Mouse (Mus musculus): Measurements from ENCODE around the gene Chst12. TPM values are rescaled to one million over a fixed set of nuclear protein-coding genes. Genes with fewer than 3 reads are reported as not detected.

Gene Chst12
- polyA plus RNA-seq, 1 experiment from 2014 or later: 8.8 TPM

DNA sequence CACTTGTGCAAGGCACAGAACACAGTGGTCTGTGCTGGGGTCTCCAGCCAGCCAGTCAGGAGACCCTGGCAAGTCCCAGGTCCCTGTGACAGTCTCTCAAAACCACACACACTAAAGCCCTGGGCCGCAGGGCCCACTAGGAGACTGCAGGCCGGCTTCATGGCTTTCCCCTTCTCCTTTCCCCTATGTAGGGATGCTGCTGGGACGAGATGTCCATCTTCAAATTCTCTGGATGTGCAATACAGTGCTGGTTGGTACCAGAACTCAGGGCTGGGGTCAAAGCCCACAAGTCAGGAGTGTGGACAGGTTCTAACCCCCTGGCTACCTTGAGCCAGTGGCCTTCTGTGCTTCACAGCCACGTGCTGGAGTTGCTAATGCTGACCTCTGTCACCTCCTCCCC lies 60.9 kb downstream of the Chst12 start:
- H3K27me3 ChIP-seq: no peaks in the 10 kb centered on the region
- no peaks in the 10 kb centered on the region for H3K36me3 ChIP-seq (ENCODE audit: poor library complexity, severe bottlenecking)
- no peak overlapping the region for H3K27ac ChIP-seq
- ATAC-seq: no peak
- 80% methylated on average over 4 of the region's 4 CpGs for WGBS
- H3K9me3 ChIP-seq (replicated peaks): no peaks in the 10 kb centered on the region
- H3K4me2 ChIP-seq: no peak overlapping the region
- H3K9ac ChIP-seq: no peak overlapping the region
- H3K4me3 ChIP-seq: no peak overlapping the region
- peaks cover 39% of the 10 kb centered on the region for H3K4me1 ChIP-seq

DNA sequence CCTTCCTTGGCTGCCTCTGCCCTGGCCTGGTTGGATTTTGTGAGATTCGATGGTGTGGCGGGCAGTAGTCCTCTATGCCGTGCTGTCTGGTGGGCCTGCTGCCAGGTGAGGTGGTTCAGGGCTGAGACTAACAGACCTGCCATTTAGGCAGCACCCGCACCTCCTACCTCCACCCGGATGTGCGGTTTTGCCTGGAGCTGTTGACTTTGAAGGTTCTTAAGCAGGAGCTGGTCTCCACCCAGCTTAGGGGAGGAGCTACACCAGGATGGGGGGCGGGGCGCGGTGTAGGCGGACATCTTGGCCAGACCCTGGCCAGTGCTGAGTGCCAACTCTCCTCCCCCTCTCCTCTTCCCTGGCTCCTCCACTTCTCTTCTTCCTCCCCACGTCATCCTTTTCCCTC lies 62.0 kb downstream of the Chst12 start:
- 47% methylated on average over 11 of the region's 11 CpGs for WGBS

DNA sequence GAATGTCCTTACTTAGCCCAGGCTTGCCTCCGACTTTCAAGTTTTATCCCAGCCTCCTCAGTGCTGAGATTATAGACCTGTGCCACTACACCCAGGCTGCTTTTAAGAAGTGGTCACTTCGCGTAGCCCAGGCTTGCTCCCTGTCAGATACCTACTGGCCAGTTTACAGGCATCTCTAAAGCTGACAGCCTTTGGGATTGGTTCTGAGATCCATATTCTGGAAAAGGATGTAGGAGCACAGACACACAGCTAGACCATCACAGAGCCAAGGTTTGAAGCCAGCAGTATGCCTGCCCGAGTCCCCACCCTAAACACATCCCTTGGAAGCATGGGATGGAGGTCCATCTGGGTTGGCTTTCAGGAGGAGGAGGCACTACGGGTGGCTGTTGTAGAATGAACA lies 62.4 kb downstream of the Chst12 start:
- H3K27me3 ChIP-seq: no peaks in the 10 kb centered on the region
- ATAC-seq: no peak
- H3K4me1 ChIP-seq: peaks cover 43% of the 10 kb centered on the region
- 92% methylated on average over 5 of the region's 5 CpGs for WGBS
- H3K4me3 ChIP-seq: no peak overlapping the region
- no peak overlapping the region for H3K4me2 ChIP-seq
- no peak overlapping the region for H3K9ac ChIP-seq
- H3K9me3 ChIP-seq (replicated peaks): no peaks in the 10 kb centered on the region
- H3K36me3 ChIP-seq (ENCODE audit: poor library complexity, severe bottlenecking): no peaks in the 10 kb centered on the region
- 0 out of 2 replicates have a peak overlapping the region, but pooled peaks have one; percentile 31 for H3K27ac ChIP-seq

More for the DNA sequence above, 62.0 kb downstream of the Chst12 start:
- H3K27me3 ChIP-seq: no peaks in the 10 kb centered on the region
- H3K4me3 ChIP-seq: no peak overlapping the region
- peaks cover 43% of the 10 kb centered on the region for H3K4me1 ChIP-seq
- no peaks in the 10 kb centered on the region for H3K36me3 ChIP-seq (ENCODE audit: poor library complexity, severe bottlenecking)
- H3K9ac ChIP-seq: no peak overlapping the region
- no peaks in the 10 kb centered on the region for H3K9me3 ChIP-seq (replicated peaks)
- ATAC-seq: no peak
- no peak overlapping the region for H3K27ac ChIP-seq
- no peak overlapping the region for H3K4me2 ChIP-seq

DNA sequence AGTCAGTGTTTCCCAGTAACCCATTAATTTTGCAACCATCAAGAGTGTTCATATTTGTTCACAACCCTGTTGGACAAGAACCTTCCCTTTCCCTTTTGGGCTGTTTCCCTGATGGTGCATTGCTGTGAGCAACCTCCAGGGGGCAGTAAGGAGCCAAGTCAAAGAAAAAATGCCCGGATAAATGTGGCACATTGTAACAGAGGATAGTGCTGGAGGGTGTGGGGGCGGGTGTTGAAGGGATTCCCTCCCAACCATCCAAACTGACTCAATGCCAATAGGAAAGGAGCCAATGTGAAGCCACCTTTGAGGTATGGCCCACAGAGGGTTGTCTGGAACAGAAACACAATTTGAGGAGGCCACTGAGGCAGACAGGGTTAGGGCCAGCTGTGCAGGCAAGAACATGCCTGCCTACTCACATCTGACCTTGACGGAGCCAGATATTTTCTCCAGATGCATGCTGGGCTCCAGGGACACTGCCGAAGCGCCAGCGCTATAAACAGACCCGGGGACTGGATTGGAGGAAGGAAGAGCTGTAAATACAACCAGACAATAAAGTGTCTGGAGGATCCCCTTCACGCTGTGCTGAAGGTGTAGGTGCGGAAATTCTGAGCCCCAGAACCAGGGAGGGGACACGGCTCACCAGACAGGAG lies 63.1 kb downstream of the Chst12 start:
- Histone ChIP-seq H3K4me3 (no peak overlapping the region), H3K27me3 (no peaks in the 10 kb centered on the region), H3K4me1 (peaks cover 43% of the 10 kb centered on the region), H3K36me3 (ENCODE audit: poor library complexity, severe bottlenecking) (no peaks in the 10 kb centered on the region), H3K9me3 (replicated peaks) (no peaks in the 10 kb centered on the region), H3K9ac (peak overlapping the region; percentile 9; the same call in 1 of the 2 replicates), H3K4me2 (no peak overlapping the region), H3K27ac (peak overlapping the region; percentile 40; the same call in 1 of the 2 replicates)
- ATAC-seq: peak; percentile 48
- 59% methylated on average over 10 of the region's 10 CpGs for WGBS

DNA sequence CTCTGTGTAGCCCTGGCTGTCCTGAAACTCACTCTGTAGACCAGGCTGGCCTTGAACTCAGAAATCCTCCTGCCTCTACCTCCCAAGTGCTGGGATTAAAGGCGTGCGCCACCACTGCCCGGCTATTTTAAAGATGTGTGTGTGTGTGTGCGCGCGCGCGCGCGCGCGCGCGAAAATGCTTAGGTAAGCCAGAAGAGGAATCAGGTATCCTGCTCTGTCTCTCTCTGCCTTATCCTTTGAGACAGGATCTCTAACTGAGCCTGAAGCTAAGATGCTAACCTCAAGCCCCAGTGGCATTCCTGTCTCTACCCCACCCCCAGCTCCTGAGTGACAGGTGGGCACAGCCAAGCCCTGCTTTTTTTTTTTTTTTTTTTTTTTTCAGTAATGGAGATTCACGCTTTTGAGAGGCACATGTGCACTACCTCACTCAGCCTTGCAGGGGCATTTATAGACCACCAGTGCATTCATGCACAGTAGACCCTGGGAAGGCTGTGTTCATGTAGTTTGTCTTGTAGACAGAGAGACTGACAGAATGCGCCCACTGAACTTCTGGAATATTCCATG lies 63.8 kb downstream of the Chst12 start:
- Histone ChIP-seq H3K27ac (no peak overlapping the region), H3K4me3 (no peak overlapping the region), H3K27me3 (no peaks in the 10 kb centered on the region), H3K36me3 (ENCODE audit: poor library complexity, severe bottlenecking) (no peaks in the 10 kb centered on the region), H3K9me3 (replicated peaks) (no peaks in the 10 kb centered on the region), H3K4me1 (peaks cover 43% of the 10 kb centered on the region), H3K4me2 (no peak overlapping the region), H3K9ac (no peak overlapping the region)
- ATAC-seq: peak; percentile 36; the same call in 1 of the 2 replicates
- WGBS: 84% methylated on average over 16 of the region's 16 CpGs

DNA sequence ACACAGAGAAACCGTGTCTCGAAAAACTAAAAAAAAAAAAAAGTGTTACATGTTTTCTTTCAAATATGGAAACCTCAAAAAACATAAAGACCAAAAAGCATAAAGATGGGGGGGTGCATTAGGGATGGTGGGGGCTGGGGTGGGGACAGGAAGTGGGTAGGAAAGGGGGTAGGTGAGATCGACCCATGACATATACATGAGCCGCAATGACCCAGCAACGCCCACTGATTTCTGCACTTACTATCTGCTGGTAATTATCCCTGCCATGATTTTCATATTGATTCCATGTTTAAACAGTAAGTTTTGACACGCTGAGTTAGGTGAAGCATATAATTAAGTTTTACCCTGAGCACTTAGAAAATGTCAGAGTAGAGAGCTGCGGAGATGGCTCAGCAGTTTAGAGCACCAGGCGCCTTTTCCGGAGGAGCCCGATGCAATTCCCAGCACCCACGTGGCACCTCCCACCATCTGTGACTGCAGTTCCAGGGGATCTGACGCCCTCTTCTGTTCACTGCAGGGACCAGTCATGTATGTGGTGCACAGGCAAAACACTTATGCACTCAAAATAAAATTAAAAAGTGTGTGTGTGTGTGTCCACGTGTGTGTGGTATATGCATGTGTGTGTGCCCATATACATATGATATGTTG lies 65.0 kb downstream of the Chst12 start:
- Histone ChIP-seq H3K4me3 (no peak overlapping the region), H3K36me3 (ENCODE audit: poor library complexity, severe bottlenecking) (no peaks in the 10 kb centered on the region), H3K4me1 (peaks cover 38% of the 10 kb centered on the region), H3K27me3 (no peaks in the 10 kb centered on the region), H3K9me3 (replicated peaks) (no peaks in the 10 kb centered on the region), H3K4me2 (no peak overlapping the region), H3K27ac (no peak overlapping the region), H3K9ac (no peak overlapping the region)
- no peak for ATAC-seq
- WGBS: 86% methylated on average over 13 of the region's 13 CpGs

DNA sequence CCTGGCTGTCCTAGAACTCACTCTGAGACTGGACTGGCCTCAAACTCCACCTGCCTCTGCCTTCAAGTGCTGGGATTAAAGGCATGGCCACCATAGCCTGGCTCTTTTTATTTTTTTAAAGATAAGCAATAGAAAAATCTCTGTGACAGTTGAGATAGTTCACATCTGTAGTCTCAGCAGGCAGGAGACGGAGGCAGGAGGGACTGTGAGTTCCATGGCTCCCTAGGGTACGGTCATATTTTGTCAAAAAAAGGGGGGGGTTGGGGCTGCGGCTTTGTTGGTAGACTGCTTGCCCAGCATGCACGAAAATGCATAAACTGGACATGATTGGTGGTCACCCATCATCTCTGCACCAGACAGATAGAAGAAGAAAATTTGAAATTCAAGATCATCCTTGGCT lies 65.9 kb downstream of the Chst12 start:
- WGBS: 81% methylated on average over 4 of the region's 4 CpGs
- no peak for ATAC-seq

DNA sequence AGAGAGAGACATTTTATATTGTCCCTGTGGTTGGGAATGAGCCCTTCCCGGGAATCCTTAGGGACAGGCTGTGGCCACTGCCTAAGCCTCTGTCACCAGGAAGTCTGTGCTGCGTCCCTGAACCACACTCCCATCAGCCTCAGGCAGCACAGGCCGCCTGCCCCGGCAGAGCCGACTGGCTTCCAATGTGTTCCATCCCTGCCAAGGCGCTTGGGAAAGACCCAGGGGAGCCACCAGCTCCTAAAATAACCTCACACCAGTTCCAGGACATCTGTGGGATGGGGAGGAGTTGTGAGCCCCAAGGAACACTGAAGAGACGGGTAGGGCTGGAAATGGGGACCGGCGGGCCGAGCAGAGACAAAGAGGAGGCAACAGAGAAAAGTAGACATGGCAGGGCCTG lies 66.3 kb downstream of the Chst12 start:
- Histone ChIP-seq H3K27ac (no peak overlapping the region), H3K4me3 (no peak overlapping the region), H3K9me3 (replicated peaks) (no peaks in the 10 kb centered on the region), H3K4me1 (peaks cover 32% of the 10 kb centered on the region), H3K36me3 (ENCODE audit: poor library complexity, severe bottlenecking) (no peaks in the 10 kb centered on the region), H3K4me2 (no peak overlapping the region), H3K27me3 (no peaks in the 10 kb centered on the region), H3K9ac (no peak overlapping the region)
- no peak for ATAC-seq
- WGBS: 66% methylated on average over 10 of the region's 10 CpGs

More for the DNA sequence above, 65.9 kb downstream of the Chst12 start:
- Histone ChIP-seq H3K4me3 (no peak overlapping the region), H3K9ac (no peak overlapping the region), H3K4me1 (peaks cover 32% of the 10 kb centered on the region), H3K4me2 (no peak overlapping the region), H3K27ac (no peak overlapping the region), H3K27me3 (no peaks in the 10 kb centered on the region), H3K36me3 (ENCODE audit: poor library complexity, severe bottlenecking) (no peaks in the 10 kb centered on the region), H3K9me3 (replicated peaks) (no peaks in the 10 kb centered on the region)

DNA sequence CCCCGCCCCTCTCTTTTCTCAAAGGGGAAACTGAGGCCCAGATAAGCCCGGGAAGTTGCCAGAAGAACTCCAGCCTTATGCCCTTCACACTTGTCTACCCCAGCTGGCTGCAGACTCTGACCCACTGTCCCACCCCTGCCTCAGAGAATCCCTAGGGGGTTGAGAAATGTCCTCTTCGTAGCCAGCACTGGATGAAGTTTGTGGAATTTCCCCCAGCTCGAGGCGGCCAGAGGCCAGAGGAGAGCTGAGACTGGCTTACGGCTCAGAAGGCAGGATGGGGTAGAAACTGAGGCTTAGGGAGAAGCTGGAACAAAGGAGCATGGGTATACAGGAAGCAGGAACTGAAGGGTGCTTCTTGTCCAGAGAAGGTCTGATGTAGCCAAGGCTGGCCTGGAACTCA lies 67.3 kb downstream of the Chst12 start:
- Histone ChIP-seq H3K9me3 (replicated peaks) (no peaks in the 10 kb centered on the region), H3K4me1 (peaks cover 23% of the 10 kb centered on the region), H3K9ac (no peak overlapping the region), H3K4me3 (no peak overlapping the region), H3K27me3 (no peaks in the 10 kb centered on the region), H3K4me2 (no peak overlapping the region), H3K36me3 (ENCODE audit: poor library complexity, severe bottlenecking) (no peaks in the 10 kb centered on the region), H3K27ac (no peak overlapping the region)
- ATAC-seq: no peak
- 90% methylated on average over 6 of the region's 6 CpGs for WGBS

Other genes starting within 250 kb of the Chst12 start
- gene Mad1l1, start 184.0 kb upstream of the Chst12 start, polyA plus RNA-seq (2015; fragmentation: Nextera tagmentation; extraction: Ambion mirVana): 43.1 and 44.5 TPM in 2 replicates
- gene Nudt1, start 183.9 kb upstream of the Chst12 start, polyA plus RNA-seq (2015; fragmentation: Nextera tagmentation; extraction: Ambion mirVana): 35.7 and 37.8 TPM in 2 replicates
- 20.8 and 21.8 TPM in 2 replicates for gene Mrm2, start 173.7 kb upstream of the Chst12 start, polyA plus RNA-seq (2015; fragmentation: Nextera tagmentation; extraction: Ambion mirVana)
- gene Snx8, start 116.3 kb upstream of the Chst12 start, polyA plus RNA-seq (2015; fragmentation: Nextera tagmentation; extraction: Ambion mirVana): 17.6 and 20.6 TPM in 2 replicates
- gene Eif3b, start 86.2 kb upstream of the Chst12 start, polyA plus RNA-seq (2015; fragmentation: Nextera tagmentation; extraction: Ambion mirVana): 84.0 and 95.0 TPM in 2 replicates
- not detected in 2 replicates for gene Gm4869, start 59.9 kb upstream of the Chst12 start, polyA plus RNA-seq (2015; fragmentation: Nextera tagmentation; extraction: Ambion mirVana)
- 0.49 TPM in 1 of 2 replicates, not detected in the other for gene Grifin, start 59.5 kb downstream of the Chst12 start, polyA plus RNA-seq (2015; fragmentation: Nextera tagmentation; extraction: Ambion mirVana)
- 28.8 and 31.8 TPM in 2 replicates for gene Lfng, start 101.8 kb downstream of the Chst12 start, polyA plus RNA-seq (2015; fragmentation: Nextera tagmentation; extraction: Ambion mirVana)
- gene Ttyh3, start 143.5 kb downstream of the Chst12 start, polyA plus RNA-seq (2015; fragmentation: Nextera tagmentation; extraction: Ambion mirVana): 59.3 and 63.4 TPM in 2 replicates
- gene Iqce, start 196.8 kb downstream of the Chst12 start, polyA plus RNA-seq (2015; fragmentation: Nextera tagmentation; extraction: Ambion mirVana): 20.1 and 27.6 TPM in 2 replicates
- gene Brat1, start 199.5 kb downstream of the Chst12 start, polyA plus RNA-seq (2015; fragmentation: Nextera tagmentation; extraction: Ambion mirVana): 21.2 and 25.1 TPM in 2 replicates
- gene Amz1, start 218.6 kb downstream of the Chst12 start, polyA plus RNA-seq (2015; fragmentation: Nextera tagmentation; extraction: Ambion mirVana): 2.7 and 3.3 TPM in 2 replicates